Mouse (Mus musculus) WW6 (cell line): Measurements from ENCODE around the gene Rab44.
A peak's percentile ranks its signal among the peaks of the same experiment; 100 is the strongest.

Source experiments
- DNase-seq: peaks from one replicate; pipeline ENCODE4 v3.0.0-alpha.2; 2013; ENCODE audit warnings: low read depth, low spot score

Rab44 gene

GRCm38 (mm10) chr17:29165967-29166578, 52.1 kb downstream of the Rab44 start:
- no peak for DNase-seq

DNA sequence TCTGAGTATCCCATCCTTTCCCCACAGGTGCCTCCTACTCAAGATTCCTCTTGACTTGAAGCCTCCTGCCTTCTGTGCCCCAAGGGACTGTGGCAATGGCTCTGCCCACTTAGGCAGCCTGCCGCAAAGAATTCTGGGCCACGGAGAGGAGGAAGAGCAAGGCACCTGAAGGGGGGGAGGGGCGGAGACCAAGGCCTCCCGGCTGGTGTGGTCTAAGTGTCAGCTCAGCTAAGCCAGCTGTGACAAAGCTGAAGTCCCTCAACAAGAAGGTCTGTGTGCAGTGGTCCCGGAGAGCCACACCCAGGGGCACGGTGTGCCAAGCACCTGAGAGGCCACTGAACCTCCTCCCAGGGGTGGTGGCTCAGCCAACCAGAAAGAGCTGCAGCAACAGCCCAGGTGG, 53.4 kb downstream of the Rab44 start:
- no peak for DNase-seq

GRCm38 (mm10) chr17:29168438-29168837, 54.5 kb downstream of the Rab44 start:
- no peak for DNase-seq

DNA sequence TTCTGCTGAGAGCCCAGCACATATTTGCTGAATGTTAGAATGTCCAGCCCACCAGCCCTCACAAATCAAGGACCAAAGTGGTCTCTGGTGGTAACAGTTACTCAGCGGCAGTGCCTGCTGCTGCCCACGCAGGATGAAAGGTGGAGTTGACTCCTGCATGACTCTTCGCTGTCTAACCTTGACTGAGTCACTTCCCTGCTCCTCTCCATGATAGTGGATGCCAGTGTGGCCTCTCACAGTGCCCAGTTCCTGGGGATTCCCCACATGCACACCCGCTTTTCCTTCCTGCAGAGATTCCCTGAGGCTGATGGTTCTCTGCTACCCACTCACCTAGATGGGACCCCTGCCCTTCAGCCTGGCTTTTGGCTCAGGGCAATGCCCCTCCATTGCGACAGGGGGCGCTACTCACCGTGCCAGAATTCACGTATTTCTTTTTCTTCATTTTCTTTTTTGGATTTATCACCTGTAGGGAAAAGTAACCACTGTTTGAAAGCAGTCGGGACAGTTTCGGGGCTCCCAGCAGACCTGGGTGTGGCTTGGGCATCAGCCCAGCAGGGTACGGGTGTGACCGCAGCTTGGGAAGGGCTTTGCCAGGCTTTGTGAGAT, 55.2 kb downstream of the Rab44 start:
- no peak for DNase-seq

DNA sequence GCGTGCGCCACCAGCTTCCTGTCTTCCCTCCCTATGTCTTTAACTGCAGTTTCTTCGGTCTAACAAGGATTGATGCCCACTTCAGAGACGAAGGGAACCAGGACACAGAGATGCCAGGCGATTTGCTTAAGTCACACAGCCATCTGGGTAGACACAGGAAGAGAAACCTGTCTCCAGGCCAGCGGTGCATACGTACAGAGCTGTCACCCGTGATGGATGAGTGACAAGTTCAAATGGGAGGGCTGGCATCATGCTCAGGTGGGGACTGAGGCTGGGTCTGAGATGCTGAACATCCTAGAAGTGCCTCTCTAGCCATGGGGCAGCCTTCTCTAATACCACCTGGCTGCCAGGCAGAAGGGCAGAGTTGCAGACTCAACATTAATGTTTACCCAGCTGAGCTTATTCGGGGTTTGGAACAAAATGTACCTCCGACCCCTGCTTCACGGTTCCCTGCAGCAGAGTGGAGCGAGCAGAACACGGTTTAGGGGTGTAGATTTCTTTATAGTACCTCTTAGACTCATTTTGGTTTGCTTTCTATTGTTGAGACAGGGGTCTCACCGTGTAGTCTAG, 56.6 kb downstream of the Rab44 start:
- no peak for DNase-seq

DNA sequence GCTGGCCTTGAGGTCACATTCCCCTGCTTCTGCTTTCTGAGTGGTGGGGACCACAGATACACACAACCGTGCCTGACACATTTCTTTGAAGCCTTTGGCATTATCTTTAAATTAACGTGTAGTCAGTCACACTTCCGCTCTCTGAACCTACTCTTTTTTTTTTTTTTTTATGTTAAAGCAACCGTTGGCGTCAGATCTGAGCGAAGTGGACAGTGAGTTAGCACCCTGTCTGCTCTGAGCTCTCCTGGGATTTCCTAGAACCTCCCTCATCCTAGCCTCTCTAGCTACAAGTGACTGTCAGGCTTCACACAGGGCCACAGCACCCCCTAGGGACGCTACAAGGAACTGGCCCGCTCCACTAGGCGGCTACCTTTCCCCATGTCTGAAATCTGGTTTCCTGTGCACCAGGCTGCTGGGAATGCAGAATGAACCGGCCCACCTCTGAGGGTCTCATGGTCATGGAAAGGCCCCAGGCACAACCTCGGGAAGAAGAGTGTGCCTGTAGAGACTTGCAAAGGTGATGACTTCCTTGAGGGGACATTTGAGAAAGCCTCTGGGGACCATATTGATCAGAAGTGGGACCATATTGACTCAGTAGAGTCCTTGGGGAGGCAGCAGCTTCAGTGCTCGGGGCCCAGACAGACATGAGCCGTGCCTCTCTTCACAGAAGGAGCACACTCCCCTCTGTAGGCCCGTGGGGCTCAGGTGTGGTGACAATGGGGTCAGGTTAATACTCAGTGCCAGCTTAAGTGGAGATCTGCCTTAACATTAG, 57.2 kb downstream of the Rab44 start:
- peak; percentile 70 for DNase-seq

DNA sequence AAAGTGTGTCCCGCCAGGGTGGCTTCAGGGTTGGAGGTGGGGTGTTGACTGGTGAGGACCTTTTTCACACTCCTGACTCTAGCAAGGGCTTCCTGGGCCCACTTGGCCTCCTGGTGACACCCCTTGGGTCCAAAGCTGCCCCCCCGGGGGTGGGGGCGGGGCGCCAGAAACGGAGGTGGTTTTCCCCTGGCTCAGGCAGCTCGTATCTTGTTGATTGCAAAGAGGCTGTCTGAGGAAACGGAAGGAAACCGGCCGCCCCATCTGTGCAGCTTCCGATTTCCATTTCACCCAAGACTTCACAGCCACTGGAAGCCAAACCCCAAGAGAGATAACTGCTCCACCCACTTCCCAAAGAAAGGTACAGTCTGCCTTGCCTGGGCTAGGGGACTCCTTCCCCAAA, 58.1 kb downstream of the Rab44 start:
- DNase-seq: no peak

- no peak for DNase-seq
These were observed 59.2 kb downstream of the Rab44 start for GRCm38 (mm10) chr17:29173165-29173564.

DNA sequence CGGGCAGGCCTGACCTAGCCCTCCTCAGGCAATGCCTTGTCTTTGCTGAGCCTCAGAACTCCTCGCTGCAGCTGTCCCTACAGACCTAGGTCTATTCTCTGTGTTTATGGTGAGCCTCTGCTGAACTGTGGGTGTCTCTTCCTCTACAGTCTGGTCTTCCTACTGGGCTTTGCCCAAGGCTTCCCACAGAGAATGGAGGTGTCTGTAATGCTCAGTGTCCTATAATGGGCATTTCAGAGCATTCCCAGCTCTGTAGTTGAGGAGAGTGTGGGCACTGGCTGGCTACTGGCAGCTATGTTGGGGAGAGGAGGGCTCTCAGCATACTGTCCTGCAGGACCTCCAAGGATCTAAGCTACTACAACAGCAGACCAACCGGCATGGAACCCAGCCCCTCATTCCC, 61.7 kb downstream of the Rab44 start:
- DNase-seq: no peak

DNA sequence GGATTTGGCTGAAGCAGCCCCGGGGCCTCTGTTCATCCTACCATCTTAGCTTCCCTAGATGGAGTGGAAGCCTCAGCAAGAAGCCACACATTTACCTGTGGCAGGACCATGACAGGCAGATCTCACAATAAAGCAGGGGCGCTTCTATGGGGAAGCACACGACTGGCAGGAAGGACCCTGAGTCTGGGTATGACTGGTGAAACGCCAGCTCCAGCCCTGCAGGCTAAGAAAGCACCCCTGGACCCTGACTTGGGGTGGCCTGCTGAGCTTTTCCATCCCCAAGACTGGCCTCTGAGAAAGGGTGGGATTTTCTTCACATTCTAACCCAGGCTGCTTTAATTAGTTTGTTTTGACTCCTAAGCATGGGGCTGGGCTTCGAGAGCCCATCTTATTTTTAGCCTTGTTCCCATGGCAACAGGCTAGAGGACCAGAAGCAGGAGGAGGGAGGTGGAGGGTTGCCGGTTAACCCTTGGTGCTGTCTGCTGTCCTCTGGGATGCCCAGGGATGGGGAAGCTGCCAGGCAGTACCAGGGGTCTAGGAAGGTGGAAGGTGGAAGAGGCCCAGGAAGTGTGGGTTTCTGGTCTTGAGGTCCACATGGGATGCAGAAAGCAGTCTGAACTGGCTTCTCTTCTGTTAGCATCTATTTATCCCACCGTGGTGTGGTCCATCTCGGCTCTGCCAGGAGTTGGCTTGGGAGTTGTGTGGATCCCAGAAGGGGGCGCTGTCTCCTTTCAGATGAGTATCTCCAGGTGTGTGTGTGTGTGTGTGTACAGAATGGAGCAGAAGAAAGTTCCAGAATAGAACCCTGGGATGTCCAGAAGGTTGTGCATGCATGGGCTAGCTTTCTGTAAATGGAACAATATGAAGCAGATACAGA, 62.7 kb downstream of the Rab44 start:
- DNase-seq: no peak

DNA sequence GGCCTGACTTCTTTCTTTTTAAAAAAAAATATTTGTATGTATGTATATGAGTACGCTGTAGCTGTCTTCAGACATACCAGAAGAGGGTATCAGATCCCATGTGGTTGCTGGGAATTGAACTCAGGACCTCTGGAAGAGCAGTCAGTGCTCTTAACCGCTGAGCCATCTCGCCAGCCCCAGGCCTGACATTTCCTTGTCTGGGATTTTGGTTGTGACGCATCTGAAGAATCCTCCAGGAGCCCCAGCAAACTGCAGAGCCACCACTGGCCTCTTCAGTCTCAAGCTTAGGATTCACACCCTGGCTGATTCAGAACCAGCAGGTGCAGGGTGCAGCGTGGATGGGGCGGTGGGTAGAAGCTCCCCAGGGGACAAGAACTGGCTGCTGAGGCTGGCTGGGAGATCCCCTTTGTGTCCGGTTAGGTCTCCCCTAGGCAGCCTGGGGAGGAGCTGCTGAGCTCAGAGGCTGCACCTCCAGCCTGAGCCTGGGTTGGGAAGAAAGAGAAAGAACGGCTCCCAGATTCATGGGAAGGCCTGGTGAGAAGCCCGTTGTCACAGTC, 64.6 kb downstream of the Rab44 start:
- DNase-seq: no peak

- no peak for DNase-seq
These were observed 66.0 kb downstream of the Rab44 start for GRCm38 (mm10) chr17:29179917-29180316.

GRCm38 (mm10) chr17:29180406-29181127, 66.6 kb downstream of the Rab44 start:
- DNase-seq: no peak

DNA sequence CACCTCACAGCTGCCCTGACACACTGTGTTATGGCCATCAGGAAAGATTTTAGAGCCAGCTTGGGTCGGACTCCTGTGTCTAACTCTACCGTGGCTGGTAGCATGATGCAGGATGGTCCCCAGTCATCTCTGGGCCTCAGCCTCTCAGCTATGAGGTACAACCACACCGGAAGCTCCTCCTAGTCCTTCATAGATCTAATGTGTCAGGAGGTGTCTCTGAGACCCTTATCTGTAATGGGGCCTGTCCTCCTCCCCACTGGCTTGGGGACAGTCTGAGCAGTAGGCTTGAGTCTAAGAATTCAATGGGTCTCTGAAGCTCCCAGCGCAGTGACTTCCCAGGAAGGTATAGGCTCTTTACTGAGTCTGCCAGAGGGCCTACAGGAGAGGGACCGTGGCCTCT, 67.8 kb downstream of the Rab44 start:
- DNase-seq: no peak

- DNase-seq: no peak
These were observed 69.2 kb downstream of the Rab44 start for GRCm38 (mm10) chr17:29183162-29183561.

DNA sequence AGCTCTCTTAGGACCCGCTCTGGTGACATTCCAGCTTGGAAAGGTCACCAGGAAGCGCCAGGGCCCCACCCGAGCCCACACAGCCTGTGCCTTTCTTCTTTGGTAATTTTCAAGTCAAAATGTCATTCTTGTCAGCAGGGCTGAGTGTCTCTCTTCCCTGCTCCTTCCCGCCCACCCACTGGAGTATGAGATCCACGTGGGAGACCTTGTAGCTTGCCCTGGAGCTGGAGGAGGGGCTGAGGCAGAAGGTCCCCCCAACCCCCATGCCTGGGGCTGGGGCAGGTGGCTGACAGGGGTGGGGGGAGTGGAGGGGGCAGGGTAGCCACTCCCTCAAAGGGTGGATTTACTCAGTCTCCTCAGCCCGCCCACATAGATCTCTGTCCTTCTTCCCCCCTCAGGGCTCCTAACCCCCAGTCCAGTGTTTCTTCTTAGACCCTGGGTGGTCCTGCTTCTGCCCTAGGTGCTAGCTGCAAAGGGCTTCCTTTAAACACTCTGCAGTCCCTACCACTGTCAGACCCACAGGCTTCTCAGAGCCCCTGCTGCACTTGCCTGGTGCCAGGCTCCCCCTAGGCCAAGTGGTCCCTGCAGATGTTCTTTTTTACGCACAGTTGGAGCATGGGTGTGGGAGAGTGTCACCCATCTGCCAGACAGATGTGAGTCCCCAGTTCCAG, 71.6 kb downstream of the Rab44 start:
- DNase-seq: no peak

GRCm38 (mm10) chr17:29186989-29187859, 73.3 kb downstream of the Rab44 start:
- DNase-seq: no peak

GRCm38 (mm10) chr17:29188989-29189388, 75.0 kb downstream of the Rab44 start:
- DNase-seq: peak; percentile 75

GRCm38 (mm10) chr17:29195579-29195978, 81.6 kb downstream of the Rab44 start:
- DNase-seq: no peak
